Mouse (Mus musculus): ENCODE results near the gene Olfr10.

DNA sequence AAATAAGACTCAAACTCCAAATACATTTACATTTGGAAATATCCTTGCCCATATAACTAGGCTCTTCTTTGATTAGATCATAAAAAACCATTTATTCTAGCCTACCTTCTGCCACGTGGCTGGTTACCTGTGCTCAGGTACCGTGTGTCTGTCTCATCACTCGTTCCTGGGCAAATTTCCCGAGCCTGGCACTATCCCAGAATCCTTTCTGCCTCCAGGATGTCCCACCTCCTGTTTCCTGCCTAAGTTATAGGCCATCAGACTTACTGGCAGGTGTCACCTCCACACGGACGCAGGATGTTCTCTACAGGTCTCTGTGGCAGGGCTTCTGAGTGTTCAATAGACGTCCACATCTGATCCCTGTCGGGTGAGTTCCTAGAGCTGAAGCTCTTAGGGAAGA is 39.4 kb upstream of the Olfr10 start:
- TF ChIP-seq CTCF (IDR thresholded peaks at IDR 0.05; ENCODE audit: extremely low read depth, insufficient read depth, insufficient read length, insufficient replicate concordance): no peak
- TF ChIP-seq POLR2A (IDR thresholded peaks at IDR 0.05; ENCODE audit: low read depth, low read length): no peak

Measured in spleen, adult 2 months (tissue).